Mouse (Mus musculus): ENCODE data around the gene Gm17359.

Gene Gm17359

GRCm38 (mm10) chr3:79484286-79485063 lies 148.0 kb downstream of the Gm17359 start:
- no peak for DNase-seq

DNA sequence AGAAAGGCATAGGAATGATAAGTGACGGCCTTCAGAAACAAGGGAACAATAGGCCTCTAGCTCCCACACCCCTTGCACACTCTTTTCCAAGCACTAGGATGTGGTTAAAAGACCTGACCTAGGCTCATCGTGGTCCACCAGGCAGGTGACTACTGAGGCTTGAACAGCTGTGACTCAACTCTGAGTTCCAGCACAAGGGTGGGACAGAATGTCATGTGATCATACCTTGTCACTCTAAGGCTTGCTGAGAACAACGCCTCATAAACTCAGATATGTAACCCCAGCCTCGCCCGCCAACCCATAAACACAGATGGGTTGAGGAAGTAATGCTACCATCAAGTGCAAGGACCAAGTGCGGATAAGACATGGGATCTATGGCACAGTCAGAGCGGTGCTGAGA lies 151.6 kb downstream of the Gm17359 start:
- DNase-seq = no peak

GRCm38 (mm10) chr3:79490102-79490501 lies 153.6 kb downstream of the Gm17359 start:
- no peak for DNase-seq

DNA sequence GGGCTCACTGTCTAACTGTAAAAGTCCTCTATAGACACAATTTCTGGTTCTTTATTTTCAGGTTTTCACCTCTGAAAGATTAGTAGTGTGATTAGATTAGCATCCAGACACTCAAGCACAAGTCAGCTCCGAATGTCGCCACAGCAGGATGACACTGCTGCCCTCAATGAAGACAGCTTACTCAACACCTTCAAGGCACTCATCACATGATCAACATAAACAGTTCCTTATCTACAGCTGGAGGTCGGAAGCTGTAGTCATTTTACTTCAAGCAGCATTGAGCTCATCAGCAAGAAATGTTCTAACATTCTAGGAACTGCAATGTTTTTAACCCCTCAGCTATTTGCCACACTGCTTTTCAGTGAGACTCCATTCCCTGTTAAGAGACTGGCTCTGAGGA lies 155.2 kb downstream of the Gm17359 start:
- DNase-seq = no peak

DNA sequence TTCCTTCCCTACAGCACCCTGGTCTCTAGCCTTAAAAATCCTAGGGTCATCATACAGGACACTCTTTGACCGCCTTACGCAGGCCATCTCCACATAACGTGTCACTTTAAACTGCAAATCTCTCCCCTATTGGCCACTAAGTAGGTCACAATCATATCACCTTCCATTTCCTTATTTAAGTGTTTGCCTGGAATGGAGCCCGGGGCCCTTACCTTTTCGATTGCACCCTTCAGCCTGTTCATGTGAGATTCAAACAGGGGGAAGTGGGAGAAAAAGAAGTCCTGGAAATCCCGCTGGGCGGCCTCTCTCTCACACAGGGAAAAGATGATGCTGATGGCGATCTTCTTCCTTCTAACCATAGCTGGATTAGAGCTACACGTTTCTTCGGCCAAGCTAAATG lies 156.6 kb downstream of the Gm17359 start:
- DNase-seq = no peak

DNA sequence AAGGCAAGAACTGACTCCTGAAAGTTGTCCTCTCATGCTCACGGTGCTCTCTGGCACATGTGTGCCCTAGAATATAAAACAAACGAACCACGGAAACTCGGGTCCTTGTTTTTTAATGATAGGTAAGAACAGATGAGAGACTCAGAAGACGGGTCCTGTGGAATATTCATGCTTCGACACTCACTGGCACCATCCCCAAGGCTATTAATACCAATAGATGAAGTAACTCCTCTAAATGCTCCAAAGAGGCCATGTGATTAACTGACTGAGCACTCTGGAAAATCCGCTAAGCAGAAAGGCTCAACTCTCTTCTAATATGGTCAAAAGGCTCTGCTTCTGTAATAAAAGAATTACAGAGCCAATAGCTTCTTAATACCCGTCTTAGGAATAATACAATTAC lies 157.6 kb downstream of the Gm17359 start:
- no peak for DNase-seq

GRCm38 (mm10) chr3:79495151-79495550 lies 158.7 kb downstream of the Gm17359 start:
- no peak for DNase-seq

GRCm38 (mm10) chr3:79496668-79497067 lies 160.2 kb downstream of the Gm17359 start:
- DNase-seq = no peak

- DNase-seq = no peak
Measured at GRCm38 (mm10) chr3:79500279-79500678, 163.8 kb downstream of the Gm17359 start.

DNA sequence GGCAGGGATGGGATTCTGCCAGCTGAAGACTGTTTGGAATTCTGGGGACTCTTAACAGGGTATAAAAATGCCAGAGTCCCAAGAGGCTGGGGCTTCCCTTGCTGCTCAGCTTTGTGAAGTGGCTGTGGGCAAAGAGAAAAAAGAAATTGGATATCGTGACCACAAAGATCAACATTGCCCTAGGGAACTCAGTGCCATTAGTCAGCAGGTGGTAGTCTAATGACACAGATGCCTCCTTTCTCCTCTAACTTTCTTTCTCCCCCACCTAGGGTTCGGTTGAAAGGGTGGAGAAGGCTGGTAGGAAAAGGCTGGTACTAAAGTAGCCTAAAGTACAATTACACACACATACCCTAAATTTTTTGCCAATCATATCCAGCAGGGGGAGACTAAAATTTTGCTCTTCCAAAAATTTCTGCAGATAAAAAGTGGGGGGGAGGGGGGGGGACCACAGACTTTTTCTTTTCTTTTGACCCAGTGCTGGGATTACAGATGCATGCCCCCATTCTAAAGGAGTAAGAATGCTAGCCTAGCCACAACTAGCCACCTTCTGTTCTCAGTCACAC lies 164.8 kb downstream of the Gm17359 start:
- DNase-seq = no peak
